Mouse (Mus musculus) gastrocnemius, adult 8-10 months (tissue): ENCODE results near the gene Marf1. TPM values are rescaled to one million over a fixed set of nuclear protein-coding genes. Genes with fewer than 3 reads are reported as not detected.

Source experiments
- DNase-seq, 2 experiments: peaks; one replicate each; pipeline ENCODE4 v3.0.0; 2022; ENCODE audit warnings: low spot score in 2 of 2
- total RNA-seq, 4 experiments: library from RNA; stranded (reverse); gene quantifications; 2 replicates each; pipeline ENCODE4 v1.2.4; 2022

Marf1 gene
- total RNA-seq, 4 experiments from 2014 or later: 21.1 to 25.7 (median 21.9) TPM

DNA sequence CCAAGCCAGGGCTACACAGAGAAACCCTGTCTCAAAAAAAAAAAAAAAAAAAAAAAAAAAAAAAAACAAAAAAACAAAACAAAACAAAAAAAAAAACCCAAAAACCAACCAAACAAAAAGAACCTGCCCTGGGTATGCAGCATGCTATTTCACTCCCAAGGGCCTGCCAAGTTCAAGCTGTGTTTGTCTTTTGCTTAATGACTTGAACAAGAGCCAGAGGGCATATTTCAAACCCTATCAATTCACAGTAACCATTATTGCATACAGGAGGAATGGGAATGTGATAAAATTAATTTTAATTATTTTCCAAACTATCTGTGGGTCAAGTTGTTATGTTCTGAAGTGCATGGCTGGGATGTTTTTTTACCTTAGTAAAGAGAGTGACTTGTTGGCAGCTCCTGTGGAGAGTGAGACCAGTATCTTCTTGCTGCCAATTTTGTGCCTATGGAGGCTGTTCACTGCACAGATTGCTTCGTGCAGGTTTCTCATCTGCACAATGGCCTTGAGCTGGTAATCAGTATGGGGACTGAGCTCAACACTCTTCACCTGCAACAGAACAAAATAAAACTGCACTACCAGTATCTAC, 25.1 kb downstream of the Marf1 start:
- DNase-seq: no peak

GRCm38 (mm10) chr16:14135014-14135413, 28.1 kb downstream of the Marf1 start:
- no peak for DNase-seq

DNA sequence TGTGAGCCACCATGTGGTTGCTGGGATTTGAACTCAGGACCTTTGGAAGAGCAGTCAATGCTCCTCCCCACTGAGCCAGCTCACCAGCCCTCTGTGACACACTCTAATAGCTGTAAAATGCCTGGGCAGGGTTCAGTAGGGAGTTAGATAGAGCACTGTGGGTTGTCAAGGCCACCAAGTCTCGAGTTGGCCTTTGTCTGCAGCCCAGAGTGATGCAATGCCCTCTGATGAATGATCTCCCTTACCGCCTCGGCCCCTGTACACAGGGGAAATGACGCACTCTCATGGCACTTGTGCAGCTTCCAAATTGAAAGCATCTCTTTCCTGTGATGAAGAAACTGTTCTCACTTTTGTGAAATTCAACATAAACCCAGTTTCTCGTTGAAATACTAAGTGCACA, 31.3 kb downstream of the Marf1 start:
- no peak for DNase-seq

GRCm38 (mm10) chr16:14131376-14131775, 31.8 kb downstream of the Marf1 start:
- DNase-seq: no peak

DNA sequence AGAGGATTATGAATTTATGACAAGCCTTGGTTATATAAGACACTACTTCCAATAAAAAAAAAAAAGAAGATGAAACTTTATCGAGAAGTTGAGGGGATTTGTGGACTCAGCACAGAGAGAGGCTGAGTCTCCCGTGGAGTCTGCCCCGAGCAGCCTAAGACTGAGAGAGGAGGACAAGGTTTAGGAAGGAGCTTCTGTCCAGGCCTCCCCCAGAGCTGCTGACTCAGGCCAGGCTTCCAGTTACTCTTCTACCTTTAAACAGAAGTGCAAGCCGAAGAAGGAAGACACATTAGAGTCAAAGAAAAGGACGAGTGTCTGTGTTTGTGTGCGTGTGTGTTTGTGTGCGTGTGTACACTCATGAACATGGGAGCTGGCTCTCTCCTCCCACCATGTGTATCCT, 32.4 kb downstream of the Marf1 start:
- DNase-seq: no peak

GRCm38 (mm10) chr16:14128977-14129376, 34.2 kb downstream of the Marf1 start:
- no peak for DNase-seq

DNA sequence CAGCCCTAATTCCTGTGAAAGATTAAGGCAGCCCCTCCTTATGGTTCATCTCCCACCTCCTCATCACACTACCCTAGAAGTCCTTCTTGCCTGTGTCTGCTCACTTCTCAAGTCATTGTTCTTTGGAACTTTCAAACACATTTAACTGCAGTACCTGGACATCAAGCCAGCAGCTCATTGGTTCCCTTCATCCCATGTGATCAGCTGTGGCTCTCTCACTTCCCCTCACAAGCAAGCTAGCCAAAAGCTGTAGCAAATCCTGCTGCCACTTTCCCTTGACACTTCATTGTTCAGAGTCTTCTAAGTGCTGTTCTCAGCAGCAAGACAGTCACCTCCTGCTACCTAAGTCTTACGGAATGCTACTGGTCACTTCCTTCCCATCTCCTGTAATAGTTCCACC, 37.9 kb downstream of the Marf1 start:
- DNase-seq: no peak

GRCm38 (mm10) chr16:14124709-14125108, 38.4 kb downstream of the Marf1 start:
- no peak for DNase-seq

DNA sequence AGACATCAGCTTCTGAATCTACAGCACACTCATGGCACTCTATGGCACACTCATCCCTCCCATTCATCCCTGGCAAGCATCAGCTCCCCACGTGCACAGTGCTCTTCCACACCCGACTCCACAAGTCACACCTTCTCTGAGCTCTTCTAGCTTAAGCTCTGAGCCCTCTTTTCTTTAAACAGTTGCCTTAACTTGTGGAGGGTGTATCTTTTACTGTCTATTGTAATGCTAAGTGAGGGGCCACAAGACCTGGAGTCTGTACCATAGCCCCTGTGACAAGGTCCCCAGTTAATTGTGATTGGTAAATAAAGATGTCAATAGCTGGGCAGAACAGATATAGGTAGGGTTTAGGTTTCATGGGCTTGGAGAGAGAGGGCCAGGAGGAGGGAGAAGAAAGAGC, 39.2 kb downstream of the Marf1 start:
- no peak for DNase-seq

GRCm38 (mm10) chr16:14122586-14122985, 40.6 kb downstream of the Marf1 start:
- DNase-seq: no peak

GRCm38 (mm10) chr16:14121563-14121962, 41.6 kb downstream of the Marf1 start:
- DNase-seq: no peak

- no peak for DNase-seq
These were observed 42.2 kb downstream of the Marf1 start for GRCm38 (mm10) chr16:14120941-14121340.

DNA sequence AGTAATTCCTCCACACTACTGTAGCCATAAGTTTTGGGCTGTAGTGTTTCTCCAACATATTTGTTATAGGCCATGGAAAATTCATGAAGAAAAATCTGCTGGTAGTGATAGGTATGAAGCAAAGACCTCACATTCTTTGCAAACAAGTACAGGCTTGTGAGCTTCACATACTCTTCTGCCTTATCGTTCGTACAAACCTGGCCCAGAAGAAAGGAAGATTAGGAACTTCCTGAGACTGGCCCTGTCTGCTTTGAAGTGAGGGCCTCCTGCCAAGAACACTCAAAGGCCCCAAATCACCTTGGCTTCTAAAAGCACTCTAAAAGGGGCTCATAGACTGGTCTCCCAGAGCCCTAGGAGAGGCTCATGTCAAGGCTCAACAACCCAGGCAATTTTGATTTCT, 45.9 kb downstream of the Marf1 start:
- DNase-seq: no peak

DNA sequence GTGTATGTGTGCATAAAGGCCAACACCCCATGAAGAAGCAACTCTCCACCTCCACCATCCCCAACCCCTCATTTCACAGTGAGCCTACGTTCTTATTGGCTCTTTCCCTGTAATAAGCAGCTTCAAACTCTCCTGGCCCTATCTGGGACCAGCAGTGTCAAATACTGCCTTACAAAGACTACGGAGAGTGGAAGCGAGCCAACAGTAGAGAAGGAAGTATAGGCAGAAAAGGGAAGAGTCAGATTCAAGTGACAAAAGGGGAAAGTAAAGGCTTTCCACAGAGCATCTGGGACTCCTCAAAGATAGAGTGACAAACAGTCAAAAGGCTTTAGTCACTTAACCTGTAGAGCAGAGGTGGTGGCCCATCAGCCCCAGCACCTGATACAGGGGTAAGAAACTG, 50.4 kb downstream of the Marf1 start:
- no peak for DNase-seq

GRCm38 (mm10) chr16:14112133-14112532, 51.0 kb downstream of the Marf1 start:
- no peak for DNase-seq

GRCm38 (mm10) chr16:14110922-14111321, 52.2 kb downstream of the Marf1 start:
- DNase-seq: no peak

- no peak for DNase-seq
These were observed 53.4 kb downstream of the Marf1 start for GRCm38 (mm10) chr16:14109651-14110230.

DNA sequence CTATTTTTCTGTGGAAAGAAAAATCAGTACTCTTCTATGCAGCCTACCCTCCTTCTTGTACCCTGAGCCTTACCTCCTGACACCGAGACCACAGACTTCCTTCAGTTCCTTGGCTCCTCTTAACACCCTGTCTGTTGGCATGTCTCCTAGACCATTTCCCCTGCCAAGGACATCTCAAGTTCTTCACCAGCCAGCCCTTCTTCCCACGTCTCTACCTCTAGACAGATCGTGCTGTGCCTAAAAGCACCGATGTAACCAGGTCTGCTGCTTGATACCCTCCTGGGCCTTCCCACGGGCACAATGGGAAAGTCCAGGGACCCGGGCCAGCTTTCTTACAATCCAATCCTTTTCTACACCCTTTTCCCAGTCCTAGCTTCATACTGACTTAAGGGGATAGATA, 57.3 kb downstream of the Marf1 start:
- peak in 1 of 2 experiments; percentile 6 for DNase-seq

DNA sequence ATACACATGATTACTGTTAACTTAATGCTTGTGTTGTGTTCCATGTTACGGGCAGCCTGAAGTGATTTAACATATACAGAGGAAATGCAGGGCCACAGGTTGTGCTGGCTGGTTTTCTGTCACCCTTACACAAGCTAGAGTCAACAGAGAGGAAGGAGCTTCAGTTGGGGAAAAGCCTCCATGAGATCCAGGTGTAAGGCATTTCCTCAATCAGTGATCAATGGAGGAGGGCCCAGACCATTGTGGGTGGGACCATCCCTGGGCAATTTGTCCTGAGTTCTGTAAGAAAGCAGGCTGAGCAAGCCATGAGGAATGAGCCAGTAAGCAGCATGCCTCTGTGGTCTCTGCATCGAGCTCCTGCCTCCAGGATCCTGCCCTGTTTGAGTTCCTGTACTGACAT, 71.4 kb downstream of the Marf1 start:
- no peak for DNase-seq

GRCm38 (mm10) chr16:14089296-14089695, 73.9 kb downstream of the Marf1 start:
- no peak for DNase-seq

DNA sequence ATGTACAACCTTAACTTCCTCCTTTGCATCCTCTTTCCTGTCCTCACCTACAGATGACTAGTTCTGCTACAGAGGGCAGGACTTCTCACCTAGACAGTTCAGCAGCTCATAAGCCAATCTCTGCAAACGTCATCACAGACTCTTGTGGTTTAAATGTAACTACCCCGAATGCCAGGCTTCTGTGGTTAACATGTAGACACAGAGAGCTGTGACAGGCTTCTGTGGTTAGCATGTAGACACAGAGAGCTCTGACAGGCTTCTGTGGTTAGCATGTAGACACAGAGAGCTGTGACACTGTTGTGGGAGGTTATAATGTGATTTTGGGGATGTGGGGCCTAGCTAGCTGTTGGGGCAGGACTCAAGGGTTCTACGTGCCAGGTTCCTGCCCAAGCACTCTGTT, 74.9 kb downstream of the Marf1 start:
- DNase-seq: no peak

- no peak for DNase-seq
These were observed 80.2 kb downstream of the Marf1 start for GRCm38 (mm10) chr16:14082925-14083324.

DNA sequence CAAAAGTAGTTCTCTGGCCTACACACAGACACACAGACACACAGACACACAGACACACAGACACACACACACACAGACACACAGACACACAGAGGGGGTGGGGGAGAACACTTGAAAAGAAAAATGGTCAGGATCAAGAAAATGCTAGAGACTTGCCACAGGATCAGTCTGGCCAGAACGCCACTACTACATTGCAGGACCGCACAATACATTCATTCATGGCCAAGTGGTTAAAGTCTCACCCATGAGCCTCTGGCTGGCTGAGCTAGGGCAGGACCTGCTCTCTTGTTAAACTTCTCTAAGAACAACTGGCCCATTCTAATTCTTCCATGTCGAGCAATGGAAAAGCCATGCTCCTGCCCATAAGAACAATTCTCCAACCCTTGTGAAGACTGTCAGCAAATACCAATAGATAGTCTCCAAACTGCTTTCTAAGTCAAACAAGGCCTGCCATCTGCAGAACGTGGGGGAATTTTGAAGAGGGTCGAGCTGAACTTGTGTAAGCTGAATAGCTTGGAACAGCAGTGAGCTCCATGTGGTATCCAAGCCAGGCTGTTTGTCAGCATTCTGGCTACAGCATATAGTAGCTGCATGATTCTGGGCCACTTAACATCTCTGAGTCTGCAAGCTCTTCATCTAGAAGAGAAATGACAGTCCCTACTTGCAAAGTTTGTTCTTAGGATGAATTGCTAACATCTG, 92.5 kb downstream of the Marf1 start:
- DNase-seq: no peak
